Mouse (Mus musculus): ENCODE measurements around the gene Clmp. TPM values are rescaled to one million over a fixed set of nuclear protein-coding genes. Genes with fewer than 3 reads are reported as not detected.
"Not testable (repeated sequence)": the region's sequence is repeated elsewhere in the genome, so short reads cannot be mapped to it uniquely, and the experiment has no call there.

The Clmp gene
- total RNA-seq, 4 experiments from 2014 or later = 24.3 to 28.4 (median 26.3) TPM

- DNase-seq (ENCODE audit: low spot score in 2 of 2) = peak; percentile 100
These were observed 115.2 kb downstream of the Clmp start, which contains the start of gene Hspa8 for GRCm38 (mm10) chr9:40800675-40801612. TSS of gene Hspa8 (plus strand) at chr9:40800984.

GRCm38 (mm10) chr9:40801614-40802532, 116.1 kb downstream of the Clmp start:
- not testable (repeated sequence) for DNase-seq (ENCODE audit: low spot score in 2 of 2)

DNA sequence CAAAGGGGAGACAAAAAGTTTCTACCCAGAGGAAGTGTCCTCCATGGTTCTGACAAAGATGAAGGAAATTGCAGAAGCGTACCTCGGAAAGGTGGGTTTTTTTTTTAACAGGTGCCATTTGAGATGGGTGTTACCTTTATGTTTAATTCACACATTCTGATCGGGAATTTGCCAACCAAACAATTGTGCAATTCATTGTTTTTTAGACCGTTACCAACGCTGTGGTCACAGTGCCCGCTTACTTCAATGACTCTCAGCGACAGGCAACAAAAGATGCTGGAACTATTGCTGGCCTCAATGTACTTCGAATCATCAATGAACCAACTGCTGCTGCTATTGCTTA, 116.7 kb downstream of the Clmp start:
- DNase-seq (ENCODE audit: low spot score in 2 of 2) = not testable (repeated sequence)

- not testable (repeated sequence) for DNase-seq (ENCODE audit: low spot score in 2 of 2)
These were observed 118.8 kb downstream of the Clmp start for GRCm38 (mm10) chr9:40804576-40804975.

- DNase-seq (ENCODE audit: low spot score in 2 of 2) = peak in 1 of 2 experiments; percentile 75
These were observed 119.5 kb downstream of the Clmp start for GRCm38 (mm10) chr9:40805263-40805662.

GRCm38 (mm10) chr9:40806440-40807288, 120.9 kb downstream of the Clmp start:
- no peak for DNase-seq (ENCODE audit: low spot score in 2 of 2)

DNA sequence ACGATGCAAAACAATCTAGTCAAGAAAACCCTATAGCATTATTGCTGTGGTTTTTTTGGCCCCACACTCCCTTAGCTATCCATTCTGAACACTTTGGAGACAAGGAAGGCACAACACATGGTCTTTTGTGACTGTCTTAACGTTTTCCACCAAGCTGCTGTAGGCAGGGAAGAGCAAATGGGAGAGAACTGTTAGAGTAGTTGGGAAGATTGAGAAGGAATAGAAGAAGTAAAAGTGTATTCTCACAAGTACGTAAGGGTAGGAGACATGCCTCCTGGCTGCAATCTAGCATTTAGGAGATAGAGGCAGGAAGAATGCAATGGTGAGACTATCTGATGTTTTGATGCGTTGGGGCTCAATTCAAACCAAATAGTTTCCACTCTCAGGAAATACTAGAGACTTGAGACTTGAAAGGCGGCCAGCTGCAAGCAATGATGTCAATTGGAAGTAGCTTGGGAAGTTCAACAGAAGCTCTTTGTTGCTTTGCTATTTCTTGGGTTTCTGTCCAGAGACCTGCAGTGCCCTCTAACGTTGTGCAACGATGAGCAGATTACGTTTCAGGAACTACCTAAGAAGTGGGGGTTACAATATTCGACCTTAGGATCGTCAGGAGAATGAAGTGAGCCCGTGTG, 121.6 kb downstream of the Clmp start:
- DNase-seq (ENCODE audit: low spot score in 2 of 2) = no peak

DNA sequence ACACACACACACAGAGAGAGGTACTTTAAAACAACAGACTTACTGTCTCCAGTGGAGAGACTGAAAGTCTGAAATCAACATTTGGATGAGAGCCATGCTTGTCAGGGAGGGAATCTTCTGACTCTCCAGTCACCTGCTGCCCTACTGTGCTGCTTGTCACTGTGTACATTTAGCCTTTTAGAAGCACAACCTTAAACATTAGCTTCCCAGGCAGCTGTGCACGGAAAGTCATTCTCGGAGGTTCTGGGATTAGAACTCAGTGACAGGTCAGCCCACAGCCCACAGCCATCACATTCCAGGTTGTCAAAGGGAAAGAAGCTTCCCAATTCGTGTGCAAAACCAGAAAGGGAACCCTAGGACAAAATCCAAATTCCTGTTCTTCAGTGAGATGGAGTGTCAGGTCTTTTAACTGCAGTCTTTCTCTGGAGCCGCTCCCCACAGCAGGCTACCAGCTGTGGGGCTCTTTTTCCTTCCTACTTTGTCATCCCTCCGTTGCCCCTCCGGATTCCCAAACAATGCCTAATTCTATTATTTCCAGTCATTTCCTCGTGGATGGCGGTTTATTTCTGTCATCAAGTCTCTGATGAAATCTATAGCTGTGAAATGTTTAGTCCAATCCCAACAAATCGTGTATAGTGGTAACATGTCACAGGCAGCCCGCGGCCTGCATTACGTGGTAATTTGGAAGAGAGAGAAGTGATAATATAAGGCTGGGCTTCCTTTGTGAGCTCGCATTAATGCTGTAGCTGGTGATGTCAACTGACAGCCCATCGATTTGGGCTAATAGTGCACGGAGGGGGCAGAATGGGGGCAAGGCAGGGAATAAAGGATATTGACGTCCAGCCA, 122.5 kb downstream of the Clmp start:
- no peak for DNase-seq (ENCODE audit: low spot score in 2 of 2)

DNA sequence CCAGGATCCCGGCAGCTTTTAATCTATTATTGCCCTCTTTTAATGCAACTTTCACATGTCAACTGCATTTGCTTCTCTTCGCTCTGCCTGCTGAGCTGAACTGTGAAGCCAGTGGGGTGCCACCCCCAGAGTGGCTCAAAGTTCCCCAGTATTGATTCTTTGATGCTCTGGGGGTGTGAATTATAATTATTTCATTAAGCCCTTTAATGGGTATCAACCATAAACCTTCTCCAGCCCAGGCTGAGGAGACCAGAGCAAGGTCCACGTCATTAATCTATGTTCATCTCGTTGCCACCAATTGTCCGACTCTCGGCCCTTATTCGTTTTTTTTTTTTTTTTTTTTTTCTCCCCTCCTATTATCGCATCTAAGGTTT, 123.1 kb downstream of the Clmp start:
- DNase-seq (ENCODE audit: low spot score in 2 of 2) = no peak

DNA sequence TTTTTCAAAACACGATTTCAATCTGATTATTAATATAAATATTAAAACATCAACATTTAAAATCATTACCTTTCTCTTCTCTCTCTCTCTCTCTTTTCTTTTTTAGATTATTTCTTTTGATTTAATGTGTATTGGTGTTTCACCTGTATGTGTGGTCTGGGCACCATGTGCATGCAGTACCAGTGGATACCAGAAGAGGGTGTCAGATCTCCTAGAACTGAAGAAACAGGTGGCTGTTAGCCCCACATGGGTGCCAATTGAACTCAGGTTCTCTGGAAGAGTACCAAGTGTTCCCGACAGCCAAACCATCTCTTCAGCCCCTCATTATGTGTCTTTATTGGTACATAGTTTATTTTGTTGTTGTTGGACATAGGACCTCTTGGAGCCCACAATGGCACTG, 126.1 kb downstream of the Clmp start:
- no peak for DNase-seq (ENCODE audit: low spot score in 2 of 2)

DNA sequence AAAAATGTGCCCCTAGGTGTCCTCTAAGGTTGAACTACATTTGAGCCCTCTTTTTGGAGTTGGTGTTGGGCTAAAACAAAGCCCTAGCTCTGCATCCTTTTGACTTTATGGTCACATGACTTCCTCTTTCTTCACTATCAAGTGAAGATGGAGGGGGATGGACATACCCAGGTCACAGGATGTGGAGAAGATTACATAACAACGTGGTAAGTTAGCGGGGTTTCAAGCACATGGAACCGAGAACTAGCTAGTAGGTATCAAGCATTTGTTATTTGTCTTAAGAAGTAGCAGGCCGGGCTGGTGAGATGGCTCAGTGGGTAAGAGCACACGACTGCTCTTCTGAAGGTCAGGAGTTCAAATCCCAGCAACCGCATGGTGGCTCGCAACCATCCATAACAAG, 128.3 kb downstream of the Clmp start:
- DNase-seq (ENCODE audit: low spot score in 2 of 2) = no peak

- no peak for DNase-seq (ENCODE audit: low spot score in 2 of 2)
These were observed 131.7 kb downstream of the Clmp start for GRCm38 (mm10) chr9:40817325-40818028.

- no peak for DNase-seq (ENCODE audit: low spot score in 2 of 2)
These were observed 139.8 kb downstream of the Clmp start for GRCm38 (mm10) chr9:40825601-40826000.

- no peak for DNase-seq (ENCODE audit: low spot score in 2 of 2)
These were observed 141.6 kb downstream of the Clmp start for GRCm38 (mm10) chr9:40827366-40827765.

- DNase-seq (ENCODE audit: low spot score in 2 of 2) = peak in 1 of 2 experiments; percentile 82
These were observed 148.8 kb downstream of the Clmp start for GRCm38 (mm10) chr9:40834569-40834968.

All from layer of hippocampus, adult 8-10 months (tissue).